Mouse (Mus musculus) urinary bladder, postnatal 25 days (tissue): ENCODE measurements around the gene Zbtb40.

Source experiments
- DNase-seq: peaks from one replicate; pipeline ENCODE4 v3.0.0; 2022; ENCODE audit warnings: low spot score

Zbtb40 gene

GRCm38 (mm10) chr4:136934746-136935613, 113.6 kb downstream of the Zbtb40 start:
- DNase-seq, result no peak

- DNase-seq, result no peak
Measured at GRCm38 (mm10) chr4:136930474-136930873, 118.1 kb downstream of the Zbtb40 start.
